Mouse (Mus musculus) kidney, postnatal 4 days (tissue): ENCODE measurements around the gene Mblac2.
"Not testable (repeated sequence)": the region's sequence is repeated elsewhere in the genome, so short reads cannot be mapped to it uniquely, and the experiment has no call there.

Source experiments
- DNase-seq, 2 experiments: peaks; one replicate each; pipeline ENCODE4 v3.0.0; 2021; ENCODE audit warnings: mixed read lengths in 2 of 2

The Mblac2 gene

DNA sequence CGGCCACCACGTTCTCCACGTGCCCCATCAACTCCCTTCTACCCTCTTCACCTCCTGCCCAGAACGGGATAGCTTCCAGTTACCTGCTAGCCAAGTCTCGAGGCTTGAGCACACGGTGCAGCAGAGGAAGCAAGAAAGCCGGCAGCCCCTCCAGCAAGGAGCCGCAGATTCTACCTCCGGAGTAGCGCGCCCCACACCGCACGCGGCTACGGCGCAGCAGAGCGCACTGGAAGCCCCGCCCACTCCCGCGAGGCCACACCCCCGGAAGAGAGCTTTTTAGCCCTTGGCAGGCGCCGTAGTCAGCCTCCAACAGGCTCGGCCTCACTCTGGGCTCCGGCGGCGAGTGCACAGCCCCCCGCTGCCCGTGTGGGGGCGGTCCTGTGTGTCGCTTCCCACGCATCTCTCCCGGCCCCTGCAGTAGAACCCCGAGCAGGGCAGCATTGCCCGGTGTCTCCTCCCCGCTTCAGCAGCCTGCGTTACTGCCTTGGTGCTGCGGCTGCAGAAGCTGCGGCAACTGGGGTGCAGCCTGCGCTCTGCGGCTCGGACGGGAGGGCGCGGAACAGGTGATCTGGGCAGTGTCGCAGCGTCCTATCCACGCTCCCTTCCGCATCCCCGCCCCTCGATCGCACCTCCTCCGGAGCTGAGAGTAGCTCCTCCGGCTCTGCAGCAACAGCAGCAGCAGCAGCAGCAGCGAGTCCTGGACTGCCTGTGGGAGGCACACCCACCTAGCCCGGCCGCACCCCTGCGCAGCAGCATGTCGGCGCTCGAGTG is at the start of gene Mblac2, which contains the start of gene Polr3g:
Gene Mblac2, plus strand, starts transcription at position 567 of the 771 bp plus-strand sequence.
Gene Polr3g, minus strand, starts transcription at position 239 of the 771 bp plus-strand sequence.
- peak; percentile 98 to 99 for DNase-seq

DNA sequence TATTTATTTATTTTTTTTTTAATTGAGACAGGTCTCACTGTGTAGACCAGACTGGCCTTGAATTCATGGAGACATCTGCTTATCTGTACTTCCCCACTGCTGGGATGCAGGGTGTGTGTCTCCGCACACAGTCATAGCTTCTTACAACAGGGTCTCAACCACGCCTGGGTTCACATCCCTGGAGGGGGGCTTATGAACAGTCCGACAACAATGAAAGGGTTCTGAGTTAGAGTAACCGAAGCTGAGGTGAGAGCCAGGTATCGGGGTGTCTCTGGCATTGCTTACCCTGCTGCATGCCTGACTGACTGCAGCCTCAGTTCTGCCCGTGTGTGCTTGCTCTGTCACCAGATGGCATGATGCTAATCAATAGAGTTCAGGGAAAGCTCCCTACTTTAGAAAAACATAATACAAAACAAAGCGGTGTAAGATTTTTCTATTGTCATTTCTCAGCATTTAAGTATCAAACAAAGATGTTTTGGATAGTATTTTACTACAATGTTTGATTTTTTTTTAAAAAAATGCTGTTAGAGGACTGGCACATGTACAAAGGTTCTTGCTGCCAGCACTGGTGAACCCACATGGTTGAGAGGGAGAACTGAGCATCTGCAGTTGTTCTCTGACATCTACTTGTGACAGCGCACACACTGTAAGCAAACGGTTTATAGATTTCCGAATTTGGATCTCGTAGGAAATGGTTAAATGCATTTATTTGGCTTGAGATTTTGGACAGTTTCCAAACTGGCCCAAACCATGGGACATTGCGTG is 47.4 kb upstream of the Mblac2 start:
- no peak for DNase-seq

DNA sequence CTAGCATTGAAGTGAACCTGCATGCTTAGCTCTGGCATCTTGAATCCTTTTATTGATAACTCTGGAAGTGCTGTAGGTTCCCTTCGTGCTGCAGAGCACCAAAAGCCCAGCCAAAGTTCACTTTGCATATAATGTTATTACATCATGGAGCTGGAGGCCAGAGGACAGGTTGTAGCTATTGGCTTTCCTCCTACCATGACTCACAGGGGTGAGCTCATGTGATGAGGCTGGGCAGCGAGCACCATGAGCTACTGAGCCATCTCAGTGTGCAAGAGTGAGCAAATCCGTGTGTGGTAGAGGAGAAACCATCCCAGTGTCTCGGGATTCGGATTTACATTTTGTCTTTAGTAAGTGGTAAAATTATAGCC is 46.8 kb upstream of the Mblac2 start:
- DNase-seq: no peak

DNA sequence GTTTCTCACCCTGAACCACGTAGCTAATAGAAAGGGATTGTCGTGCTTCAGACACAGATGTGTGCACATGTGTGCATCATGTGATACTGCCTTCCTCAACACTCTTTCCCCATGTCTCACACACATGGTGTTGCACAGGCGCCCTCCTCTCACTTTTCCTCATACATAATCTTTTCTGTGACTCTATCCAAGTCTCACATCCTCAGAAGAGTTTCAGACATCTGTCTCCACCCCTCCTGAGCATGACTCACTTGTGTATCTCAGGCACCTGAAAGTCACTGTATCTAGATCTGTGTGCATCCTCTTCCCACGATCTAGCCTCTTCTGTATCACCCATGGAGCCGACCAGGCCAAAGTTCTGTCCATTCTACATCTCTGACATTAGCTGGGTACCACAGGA is 43.4 kb upstream of the Mblac2 start:
- no peak for DNase-seq

DNA sequence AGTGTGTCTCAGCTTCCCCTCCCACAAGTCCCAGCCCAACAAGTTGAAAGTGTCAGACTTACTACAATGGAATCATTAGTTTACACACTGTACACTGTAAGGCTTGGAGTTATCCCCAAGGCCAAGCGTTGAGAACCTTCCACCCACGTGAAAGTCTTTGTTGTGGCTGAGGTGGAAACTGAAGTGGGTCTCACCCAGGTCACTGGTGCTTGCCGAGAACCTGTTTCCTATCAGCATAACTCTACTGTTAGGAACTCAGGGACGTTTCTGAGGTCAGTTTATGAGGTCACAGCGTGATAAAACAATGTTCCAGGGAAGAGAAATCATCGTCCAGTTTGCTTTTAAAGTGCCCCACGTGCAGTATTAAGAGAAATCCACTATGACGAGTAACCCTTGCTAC is 35.8 kb upstream of the Mblac2 start:
- no peak for DNase-seq

DNA sequence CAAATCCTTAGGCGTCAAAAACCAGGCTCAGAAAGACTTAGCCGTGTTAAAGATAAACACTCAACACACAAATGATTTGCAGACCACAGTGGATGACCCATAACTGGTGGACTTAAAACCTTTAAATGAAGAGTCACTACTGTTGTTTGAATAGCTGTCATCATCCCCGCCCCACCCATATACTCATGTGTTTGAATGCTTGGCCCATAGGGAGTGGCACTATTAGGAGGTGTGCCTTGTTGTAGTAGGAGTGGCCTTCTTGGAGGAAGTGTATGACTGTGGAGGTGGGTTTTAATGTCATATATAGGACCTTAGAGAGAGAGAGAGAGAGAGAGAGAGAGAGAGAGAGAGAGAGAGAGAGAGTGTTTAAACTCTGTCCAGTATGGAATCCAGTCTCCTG is 28.0 kb upstream of the Mblac2 start:
- DNase-seq: no peak

DNA sequence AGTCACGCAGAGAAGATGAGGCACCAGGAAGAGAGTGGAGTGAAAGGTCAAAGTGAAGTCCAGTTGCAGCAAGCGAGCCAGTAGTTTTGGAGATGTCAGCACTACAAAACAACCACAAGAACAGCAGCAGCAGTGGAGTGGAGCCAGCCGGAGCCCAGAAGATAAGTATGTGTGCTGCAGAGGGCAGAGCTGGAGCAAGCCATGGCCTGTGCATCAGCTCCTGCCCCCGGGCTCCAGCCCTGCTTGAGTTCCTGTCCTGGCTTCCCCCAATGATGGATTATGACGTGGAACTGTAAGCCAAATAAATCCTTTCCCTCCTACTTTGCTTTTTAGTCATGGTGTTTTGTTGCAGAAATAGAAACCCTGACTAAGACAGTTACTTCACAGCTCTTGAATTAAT is 26.9 kb upstream of the Mblac2 start:
- DNase-seq: no peak

DNA sequence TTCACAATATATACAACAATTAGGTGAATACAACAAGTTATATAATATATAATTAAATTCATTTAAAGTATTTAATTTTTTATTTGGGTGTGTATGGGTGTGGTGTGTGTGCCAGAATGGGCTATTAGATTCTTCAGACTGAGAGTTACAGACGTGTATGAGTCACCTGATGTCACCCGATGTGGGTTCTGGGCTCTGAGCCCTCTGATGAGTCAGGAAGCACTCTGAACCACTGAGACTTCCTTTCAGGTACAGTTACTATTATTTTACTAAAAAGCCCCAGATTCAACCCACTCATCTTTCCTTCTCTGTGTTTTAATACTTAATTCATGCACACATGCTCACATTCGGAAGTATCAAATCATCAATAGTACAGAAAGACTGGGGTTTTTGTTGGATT is 26.3 kb upstream of the Mblac2 start:
- no peak for DNase-seq

DNA sequence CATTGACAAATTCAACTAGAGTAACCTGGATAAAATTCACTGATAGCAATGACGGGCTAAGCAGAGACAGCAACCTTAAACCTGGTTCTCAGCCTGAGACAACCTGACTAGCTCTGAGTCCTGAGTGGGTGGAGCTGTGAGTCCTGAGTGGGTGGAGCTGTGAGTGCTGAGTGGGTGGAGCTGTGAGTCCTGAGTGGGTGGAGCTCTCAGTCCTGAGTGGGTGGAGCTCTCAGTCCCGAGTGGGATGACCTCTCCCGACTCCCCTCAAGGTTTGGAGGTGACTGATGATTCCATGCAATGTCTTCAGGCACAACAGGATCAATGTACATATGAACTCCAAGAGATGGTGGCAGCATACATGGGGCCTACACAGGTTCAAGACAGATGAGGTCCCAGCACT is 21.6 kb upstream of the Mblac2 start:
- no peak for DNase-seq

DNA sequence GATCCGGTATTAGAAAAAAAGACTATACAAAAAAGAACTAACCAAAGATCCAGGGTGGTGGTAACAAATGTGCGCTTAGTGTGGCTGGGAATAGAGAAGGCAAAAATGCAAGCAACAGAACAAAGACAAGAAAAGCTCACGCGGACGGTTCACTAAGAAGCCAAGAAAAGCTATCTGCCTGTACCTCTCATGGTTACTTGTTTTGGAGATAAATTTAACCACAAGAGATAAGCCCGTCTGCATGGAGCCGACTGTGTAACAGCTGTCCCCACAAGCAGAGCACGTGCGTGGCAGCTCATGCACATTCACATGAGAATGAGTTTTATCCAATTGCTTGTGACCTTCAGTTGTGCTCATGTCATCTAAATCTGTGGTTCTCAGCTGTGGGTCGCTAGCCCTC is 20.7 kb upstream of the Mblac2 start:
- no peak for DNase-seq

DNA sequence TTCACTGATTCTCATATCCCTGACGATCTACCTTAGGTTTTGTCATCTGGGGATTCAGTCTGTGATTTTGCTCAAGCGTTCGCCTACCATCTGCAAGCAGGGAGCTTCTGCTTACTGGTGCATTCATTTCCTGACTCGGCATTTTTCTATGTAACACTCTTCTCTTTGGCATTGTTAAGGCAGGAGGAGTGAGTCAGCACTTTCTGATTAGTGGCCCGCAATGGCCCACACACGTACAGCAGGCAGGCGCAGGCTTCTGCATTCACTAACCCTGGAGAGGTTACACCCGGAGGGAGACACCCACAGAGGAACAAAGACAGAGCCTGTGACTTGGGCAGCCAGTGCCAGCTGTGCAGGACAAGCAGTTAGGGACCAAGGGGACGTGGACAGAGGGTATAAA is 19.5 kb upstream of the Mblac2 start:
- peak in 1 of 2 experiments; percentile 12 for DNase-seq

DNA sequence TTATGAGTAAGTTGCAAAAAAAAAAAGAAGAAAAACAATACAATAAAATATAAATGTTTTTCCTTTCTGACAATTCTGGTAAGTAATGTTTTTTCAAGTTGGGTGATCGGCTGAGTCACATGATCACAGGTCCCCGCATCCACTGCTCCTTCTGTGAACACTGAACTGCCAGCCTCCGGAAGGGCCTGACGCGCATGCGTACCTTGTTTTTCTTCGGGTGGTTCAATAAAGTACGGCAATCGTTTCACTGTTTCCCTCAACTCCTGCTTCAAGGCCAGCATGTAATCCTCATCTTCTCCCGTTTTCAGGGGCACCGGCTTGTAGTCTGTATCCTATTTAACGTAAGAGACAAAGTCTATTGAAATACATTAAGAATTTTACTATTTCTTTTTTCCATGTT is 16.7 kb upstream of the Mblac2 start:
- no peak for DNase-seq

DNA sequence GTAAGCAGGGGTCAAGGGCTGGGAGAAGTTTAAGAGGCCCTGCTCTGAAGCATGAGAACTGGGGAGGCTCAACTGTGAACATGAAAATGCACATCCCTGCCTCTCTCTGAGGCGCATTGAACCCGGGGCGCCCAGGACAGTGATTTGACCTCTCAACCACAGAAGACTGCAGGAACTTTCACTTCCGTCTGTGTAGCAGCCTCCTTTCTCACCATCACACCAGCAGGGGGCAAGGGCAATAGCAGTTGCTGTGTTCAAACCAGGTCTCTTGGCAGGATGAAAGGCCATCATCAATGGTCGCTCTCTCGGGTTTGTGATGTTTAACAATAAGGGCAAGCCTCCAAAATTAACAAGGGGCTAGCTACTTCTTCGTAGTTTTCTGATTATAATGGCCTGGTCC is 8.0 kb upstream of the Mblac2 start:
- DNase-seq: no peak

DNA sequence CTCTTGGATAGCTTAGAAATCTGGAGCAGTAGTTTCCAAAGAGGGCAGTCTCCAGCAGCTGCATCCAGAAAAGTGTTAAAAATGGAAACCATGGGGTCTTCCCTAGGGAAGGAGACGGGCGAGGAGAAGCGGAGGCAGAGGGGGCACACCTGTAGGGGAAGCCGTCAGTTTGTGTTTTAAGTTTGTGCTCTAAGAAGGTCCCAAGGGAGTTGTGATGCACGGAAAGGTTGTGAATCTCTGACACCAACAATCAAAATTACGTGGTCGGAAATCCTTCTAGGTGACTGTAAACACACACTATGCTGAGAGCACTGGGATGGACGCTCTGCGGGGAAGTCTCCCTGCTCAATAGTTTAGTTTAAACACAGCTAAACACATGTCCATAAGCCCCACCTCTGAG is 7.5 kb upstream of the Mblac2 start:
- DNase-seq: no peak

DNA sequence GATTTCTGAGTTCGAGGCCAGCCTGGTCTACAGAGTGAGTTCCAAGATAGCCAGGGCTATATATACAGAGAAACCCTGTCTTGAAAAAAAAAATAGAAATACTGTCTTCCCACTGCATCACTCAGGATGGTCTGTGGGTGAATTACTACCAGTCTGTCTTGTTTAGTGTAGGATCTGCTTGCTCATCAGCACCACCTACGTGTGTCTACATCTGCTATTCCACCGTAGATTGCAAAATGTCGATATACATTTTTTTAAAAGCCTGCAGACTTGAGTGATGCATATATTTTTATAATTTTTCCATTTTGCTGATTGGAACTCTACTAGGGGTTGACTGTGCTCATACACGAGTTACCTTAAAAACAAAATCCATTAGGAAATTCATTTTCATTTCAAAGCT is 4.8 kb upstream of the Mblac2 start:
- DNase-seq: no peak

DNA sequence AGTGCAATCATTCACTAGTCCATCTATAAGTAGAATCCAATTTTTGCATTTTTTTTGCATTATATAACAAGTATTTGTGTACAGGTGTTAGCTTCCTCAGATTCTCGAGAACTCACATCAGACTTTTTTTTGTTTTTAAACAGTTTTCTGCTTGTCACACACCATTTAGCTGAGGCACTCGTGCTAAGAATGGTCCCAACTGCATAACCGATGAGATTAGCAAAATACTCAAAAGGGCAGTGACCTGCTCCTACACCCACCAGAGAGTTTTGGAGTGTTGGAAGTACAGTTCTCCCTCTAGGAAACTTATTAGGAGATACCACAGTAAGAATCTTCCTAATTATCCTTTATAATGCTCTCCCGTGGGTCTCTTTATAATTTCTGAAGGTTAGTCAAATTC is 1.3 kb upstream of the Mblac2 start:
- DNase-seq: no peak

DNA sequence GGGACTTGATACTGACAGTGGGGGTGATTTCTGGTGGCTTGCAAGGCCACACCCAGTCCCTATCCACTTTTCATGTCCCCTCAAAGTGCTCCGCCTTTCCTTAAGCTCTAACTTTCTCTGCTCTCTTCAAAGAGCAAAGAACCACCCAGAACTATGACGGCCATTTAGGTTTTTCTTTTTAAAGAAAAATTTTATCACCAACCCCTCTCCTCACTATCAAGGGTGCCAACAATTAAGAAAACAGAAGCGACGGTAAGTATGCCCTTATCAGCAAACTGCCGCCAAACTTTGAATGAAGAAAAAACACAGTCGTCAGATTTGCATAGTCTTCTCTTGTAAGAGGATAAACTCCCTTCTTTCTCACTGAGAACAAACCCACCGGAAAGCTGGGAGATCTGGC is 875 bp upstream of the Mblac2 start:
- no peak for DNase-seq

DNA sequence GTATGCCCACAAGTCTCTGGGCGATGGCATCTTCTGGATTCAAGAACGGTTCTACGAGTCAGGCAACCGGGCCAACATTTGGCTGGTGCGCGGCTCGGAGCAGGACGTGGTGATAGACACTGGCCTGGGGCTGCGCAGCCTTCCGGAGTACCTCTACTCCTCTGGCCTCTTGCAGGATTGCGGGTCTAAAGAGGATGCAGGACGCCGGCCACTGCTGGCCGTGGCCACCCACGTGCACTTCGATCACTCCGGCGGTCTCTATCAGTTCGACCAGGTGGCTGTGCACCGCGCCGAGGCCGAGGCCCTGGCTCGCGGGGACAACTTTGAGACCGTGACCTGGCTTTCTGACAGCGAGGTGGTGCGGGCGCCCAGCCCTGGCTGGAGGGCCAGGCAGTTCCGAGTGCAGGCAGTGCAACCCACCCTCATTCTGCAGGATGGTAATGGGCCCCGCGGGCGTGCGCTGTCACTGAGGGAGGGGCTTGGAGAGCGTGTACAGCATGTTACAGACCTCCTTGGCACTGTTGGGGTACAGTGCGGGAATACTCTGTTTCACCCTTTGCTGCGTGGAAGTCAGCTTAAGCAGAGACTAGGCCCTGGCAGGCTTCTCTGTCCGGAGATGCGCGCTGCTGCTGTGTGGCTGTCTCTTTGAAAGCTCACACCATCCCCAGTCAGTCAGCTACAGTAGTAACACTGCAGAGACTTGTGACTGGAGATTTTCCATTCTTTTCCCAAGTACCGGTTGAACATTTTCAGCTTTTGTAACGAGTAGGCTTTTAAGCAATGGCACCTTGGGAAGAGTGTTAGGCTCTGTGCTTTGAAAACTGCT is 618 bp downstream of the Mblac2 start:
- no peak for DNase-seq

DNA sequence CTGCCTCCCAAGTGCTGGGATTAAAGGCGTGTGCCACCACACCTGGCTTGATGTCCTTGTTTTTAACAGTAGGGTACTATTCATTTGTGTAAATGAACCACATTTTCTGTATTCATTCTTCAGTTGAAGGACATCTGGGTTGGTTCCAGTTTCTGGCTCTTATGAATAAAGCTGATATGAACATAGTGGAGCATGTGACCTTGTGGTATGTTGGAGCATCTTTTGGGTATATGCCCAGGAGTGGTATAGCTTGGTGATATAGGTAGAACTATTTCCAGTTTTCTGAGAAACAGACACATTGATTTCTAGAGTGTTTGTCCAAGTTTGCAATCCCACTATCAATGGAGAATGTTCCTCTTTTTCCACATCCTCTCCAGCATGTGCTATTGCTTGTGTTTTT is 2.8 kb downstream of the Mblac2 start:
- no peak for DNase-seq

DNA sequence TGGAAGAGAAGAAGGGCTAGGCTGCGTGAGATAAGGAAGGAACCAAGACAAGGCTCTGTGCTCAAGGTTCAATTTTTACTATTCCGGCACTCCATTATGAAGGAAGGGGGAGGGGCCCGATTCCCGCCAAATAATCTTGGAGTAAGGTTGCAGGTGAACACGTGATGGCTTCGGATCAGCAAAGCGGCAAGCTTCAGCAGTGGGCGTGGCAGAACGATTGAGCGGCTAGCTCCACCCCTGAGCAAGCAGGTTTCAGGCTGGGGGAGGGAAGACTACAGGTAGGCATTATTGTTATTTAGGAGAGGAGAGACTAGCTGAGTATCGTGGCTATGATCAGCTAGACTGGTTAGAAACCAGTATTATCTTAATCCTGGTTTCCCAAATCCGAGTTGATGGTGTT is 17.0 kb downstream of the Mblac2 start:
- DNase-seq: not testable (repeated sequence)

DNA sequence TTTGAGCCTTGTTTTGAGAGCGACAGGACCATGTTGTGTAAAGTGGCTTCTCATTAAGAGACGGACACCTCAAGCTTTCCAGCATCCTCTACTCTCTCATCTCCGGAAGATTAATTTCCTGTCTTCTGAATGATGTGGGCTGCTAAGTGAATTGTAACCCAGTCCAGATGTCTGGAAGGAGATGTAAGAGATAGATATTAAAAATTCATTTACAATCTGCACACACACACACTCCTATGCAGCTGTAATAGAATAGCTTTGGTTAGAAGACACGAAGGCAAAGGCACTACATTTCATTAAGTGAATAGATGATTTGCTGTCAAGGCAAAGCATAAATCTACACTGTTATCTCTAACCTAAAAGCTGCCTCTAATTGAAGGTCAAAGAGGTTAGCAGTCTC is 18.0 kb downstream of the Mblac2 start:
- no peak for DNase-seq

DNA sequence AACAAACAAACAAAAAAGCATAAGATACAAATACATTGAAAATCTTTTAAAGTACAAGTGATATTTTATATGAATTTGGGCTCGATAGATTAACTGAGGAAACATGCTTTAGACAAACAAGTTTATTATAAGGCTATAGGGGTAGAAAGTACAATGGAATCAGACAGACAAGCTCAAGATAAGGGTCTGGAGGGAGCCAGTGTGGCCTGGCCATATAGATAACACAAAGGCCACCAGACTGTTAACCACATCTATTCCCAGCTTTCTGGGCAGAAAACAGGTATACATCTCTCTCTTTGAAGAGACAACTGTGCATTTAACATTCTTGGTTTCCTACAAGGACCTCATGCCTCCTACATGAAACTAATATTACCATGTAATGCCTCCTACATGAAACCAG is 19.2 kb downstream of the Mblac2 start:
- no peak for DNase-seq

DNA sequence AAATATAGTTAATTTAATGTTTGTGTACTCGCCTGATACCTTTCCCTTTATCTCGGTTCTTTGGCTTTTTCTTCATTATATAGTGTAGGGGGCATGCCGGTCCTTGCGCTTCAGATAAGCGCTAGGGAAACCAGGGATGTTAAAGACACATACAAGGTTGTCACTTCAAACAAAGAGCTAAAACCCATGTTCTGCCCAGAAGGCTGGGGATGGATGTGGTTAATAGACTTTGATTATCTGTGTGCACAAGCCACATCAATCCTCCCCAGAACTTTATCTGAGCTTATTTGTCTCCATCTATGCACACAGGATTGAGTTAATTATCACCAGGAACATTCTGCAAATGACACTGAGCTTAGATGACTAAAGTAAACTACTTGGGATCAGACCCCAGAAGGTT is 25.5 kb downstream of the Mblac2 start:
- DNase-seq: no peak

DNA sequence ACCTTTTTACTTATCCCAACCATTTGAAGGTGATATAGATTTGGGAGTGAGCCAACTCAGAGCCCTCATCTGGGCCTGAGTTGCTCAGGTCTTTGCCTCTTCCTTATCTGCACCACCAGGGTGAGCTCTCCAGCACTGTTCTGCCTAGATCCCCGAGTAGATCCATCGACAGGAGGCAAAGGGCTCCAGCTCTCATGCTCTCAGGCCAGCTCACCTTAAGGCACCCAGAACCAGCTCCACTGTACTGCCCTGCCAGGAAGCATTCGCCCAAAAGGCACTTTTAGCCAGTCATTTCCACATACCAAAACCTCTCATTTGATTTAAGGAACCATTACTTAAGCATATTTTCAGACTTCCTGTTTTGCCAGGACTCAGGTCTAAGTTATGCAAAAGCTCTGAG is 29.8 kb downstream of the Mblac2 start:
- no peak for DNase-seq
